Mouse (Mus musculus) cerebellum, adult 2 months (tissue): ENCODE data around the gene Tmem186. TPM values are rescaled to one million over a fixed set of nuclear protein-coding genes. Genes with fewer than 3 reads are reported as not detected.

Experiments
- DNase-seq, 2 experiments: peaks; one replicate each; pipeline ENCODE4 v3.0.0; 2021
- H3K27ac ChIP-seq: fragments of 200-500 bp; 2 replicates; pipeline ENCODE4 v1.5.1; 2012; ENCODE audit warnings: low read length, control low read depth, inconsistent platforms; ENCODE audit not compliant: insufficient read depth
- H3K27me3 ChIP-seq: fragments of 200-500 bp; 2 replicates; pipeline ENCODE4 v1.6.1; 2012; ENCODE audit warnings: inconsistent platforms, mild to moderate bottlenecking, low read length, moderate library complexity; ENCODE audit not compliant: control insufficient read depth, insufficient read depth
- H3K4me1 ChIP-seq: fragments of 200-500 bp; 2 replicates; pipeline ENCODE4 v1.6.1; 2011; ENCODE audit warnings: low read length; ENCODE audit not compliant: control insufficient read depth, insufficient read depth
- H3K4me3 ChIP-seq: fragments of 200-500 bp; replicated peaks from 2 replicates; pipeline ENCODE3; 2011; ENCODE audit warnings: mild to moderate bottlenecking, low read depth, low read length, control low read depth; ENCODE audit not compliant: insufficient read depth
- CTCF ChIP-seq: fragments of 200-500 bp; IDR thresholded peaks from 2 replicates; pipeline ENCODE4 v1.5.1; 2011; ENCODE audit warnings: low read depth, mild to moderate bottlenecking, control low read depth, low read length, moderate library complexity, borderline replicate concordance; ENCODE audit not compliant: insufficient read depth
- POLR2A ChIP-seq: fragments of 200-500 bp; IDR thresholded peaks from 2 replicates; pipeline ENCODE4 v1.6.1; 2011; ENCODE audit warnings: low read length, control low read depth, borderline replicate concordance; ENCODE audit not compliant: insufficient read depth
- WGBS: fragments of 180-500 bp; shearing (Covaris S2); methylation state at CpG from one replicate; pipeline ENCODE4 v1.1.7; 2018; 5-methylcytosine and 5-hydroxymethylcytosine counted together
- polyA plus RNA-seq: library from polyadenylated mRNA; depleted of rRNA; stranded (reverse); fragments of >200 nt; gene quantifications from 2 replicates; pipeline ENCODE4 v1.2.3, GENCODE M21; 2012

Gene Tmem186
- polyA plus RNA-seq, 1 experiment = 19.0 TPM

DNA sequence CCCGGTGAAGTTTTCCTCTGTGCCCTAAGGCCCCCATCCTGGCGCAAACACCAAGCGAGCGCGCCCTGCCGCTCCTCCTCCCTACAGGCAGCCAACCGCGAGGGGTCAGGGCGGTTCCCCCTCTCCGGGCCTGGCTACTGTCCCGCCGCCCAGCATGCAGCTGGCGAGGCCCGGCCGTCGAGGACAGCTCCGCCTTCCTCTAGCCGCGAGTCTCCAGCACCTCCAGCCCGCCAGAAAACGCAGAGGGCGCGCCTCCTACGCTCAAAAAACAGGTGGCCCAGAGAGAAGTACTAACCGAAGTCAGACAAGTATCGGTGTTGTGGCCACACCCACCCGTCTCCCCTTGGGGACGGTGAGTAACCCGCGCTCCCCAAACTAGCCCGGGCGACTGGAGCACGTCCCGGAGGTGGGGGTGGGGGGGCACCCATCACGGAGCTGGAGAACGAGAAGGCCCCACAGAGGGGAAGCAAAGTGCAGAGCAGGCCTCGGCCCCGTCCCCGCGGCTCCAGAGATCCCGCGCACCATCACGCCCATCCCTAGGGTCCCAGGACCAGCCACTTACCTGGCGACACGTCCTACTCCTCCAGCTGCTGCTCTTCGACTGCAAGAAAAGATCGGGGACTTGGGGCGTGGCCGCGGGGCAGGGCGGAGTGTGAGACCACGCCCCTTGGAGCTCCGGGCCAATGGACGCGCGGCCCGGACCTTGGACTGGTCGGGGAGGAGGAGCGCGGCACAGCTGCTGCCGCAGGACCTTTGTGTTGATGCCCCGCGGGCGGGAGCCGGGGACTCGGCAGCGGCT lies 34.2 kb upstream of the Tmem186 start, which contains the start of gene Carhsp1:
Gene Carhsp1 (minus strand): TSS at position 605 of the 799 bp plus-strand sequence.
- TF ChIP-seq CTCF (no peak), POLR2A (no peak)

DNA sequence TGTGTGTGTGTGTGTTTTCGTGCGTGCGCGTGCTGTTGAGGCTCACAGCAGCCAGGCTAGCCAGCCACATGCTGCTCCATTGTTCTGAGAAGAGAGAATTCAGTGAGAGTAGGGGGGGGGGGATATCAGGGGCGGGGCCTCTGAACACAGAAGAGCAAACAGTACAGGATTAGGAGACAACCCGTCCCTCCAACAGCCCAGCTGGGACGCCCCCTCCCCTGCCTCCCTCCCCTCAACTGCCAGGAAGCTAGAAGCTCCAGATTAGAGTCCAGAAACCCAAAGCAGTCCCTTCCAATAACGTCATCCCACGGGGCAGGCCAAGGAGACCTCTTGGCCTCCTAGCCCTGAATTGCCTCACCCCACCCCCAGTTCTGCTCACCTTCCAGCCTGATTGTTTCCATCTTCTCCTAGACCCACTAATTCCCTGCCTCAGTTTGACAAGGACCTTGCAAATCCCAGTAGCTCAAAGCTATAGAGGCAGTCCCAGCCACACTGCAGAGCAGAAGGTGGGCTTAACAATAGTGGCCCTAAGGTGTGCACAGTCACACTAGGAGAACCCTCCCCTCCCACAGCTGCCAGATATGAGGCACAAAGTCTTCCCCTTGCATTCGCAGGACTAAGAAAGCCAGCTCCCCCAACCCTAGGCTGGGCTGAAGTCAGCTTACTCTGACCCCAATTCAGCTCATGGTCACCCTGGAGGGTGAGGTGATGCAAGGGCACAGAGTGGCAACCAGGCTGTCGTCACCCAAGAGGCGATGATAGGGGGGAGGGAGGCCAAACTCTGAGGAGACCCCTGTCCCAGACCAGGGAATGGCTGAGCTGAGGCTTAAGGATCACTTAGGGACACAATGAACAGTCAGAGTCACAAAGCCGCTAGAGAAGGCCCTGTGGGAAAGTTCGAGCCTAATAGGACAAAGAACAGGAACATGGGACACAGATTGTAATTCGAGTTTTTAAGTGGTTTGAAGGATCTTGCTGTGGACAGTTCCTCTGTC lies 32.8 kb upstream of the Tmem186 start:
- Histone ChIP-seq H3K4me3 (no peak overlapping the region), H3K27ac (peak overlapping the region; percentile 49; the same call in 1 of the 2 replicates), H3K4me1 (no peaks in the 10 kb centered on the region; the same call in 1 of the 2 replicates), H3K27me3 (no peaks in the 10 kb centered on the region)
- 19% methylated on average over 15 of the region's 15 CpGs for WGBS
- TF ChIP-seq CTCF (no peak), POLR2A (no peak)
- DNase-seq = no peak

More for the DNA sequence above, 34.2 kb upstream of the Tmem186 start, which contains the start of gene Carhsp1:
- H3K27ac ChIP-seq = peak within 1 kb of the TSS; percentile 23; the same call in 1 of the 2 replicates
- no peaks in the 10 kb centered on the region for H3K27me3 ChIP-seq
- H3K4me1 ChIP-seq = no peaks in the 10 kb centered on the region; the same call in 1 of the 2 replicates
- peak within 1 kb of the TSS; percentile 54 for H3K4me3 ChIP-seq
- under 1% methylated on average over 67 of the region's 67 CpGs for WGBS
- peak; percentile 67 to 76 for DNase-seq

DNA sequence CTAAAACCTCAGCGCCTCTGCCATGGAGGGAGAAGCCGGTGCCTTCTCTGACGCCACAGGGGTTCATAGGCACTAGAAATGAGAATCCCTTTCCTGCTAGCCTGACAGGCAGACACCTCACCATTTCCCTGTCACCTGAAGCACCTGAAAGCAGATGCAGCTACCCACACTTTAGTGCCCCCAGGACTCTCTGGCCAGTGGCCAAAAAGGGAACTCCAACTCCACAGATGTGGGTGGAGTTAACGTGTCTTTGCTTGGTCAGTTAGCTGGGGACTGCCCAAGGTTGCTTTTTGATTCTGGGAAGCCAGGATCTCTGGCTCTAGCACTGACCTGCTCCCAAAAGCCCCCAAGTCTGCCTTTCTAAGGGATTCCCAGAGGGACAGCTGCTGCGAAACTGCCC lies 31.9 kb upstream of the Tmem186 start:
- 58% methylated on average over 5 of the region's 5 CpGs for WGBS

DNA sequence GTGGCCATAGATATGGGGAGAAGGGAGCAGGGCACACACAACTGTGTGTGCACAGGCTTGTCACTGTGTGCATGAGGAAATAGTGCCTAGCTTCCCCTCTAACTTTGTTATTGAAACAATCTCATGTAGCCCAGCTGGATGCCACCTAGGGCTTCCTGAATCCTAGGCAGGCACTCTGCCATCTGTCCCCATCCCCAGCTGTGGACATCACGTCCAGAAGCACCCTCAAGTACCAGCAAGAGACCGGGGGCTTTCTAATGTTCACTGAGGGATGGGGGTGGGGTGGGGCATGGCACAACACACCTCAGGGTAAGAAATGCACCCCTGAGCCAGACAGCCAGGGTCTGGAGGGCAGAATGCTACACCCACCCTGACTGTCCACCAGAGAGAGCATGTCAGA lies 30.9 kb upstream of the Tmem186 start:
- TF ChIP-seq CTCF = no peak
- TF ChIP-seq POLR2A = no peak
- DNase-seq = no peak
- Histone ChIP-seq H3K27ac (no peak overlapping the region), H3K4me3 (no peak overlapping the region), H3K4me1 (no peaks in the 10 kb centered on the region), H3K27me3 (no peaks in the 10 kb centered on the region)
- 28% methylated on average over 2 of the region's 2 CpGs for WGBS

More for the DNA sequence above, 31.9 kb upstream of the Tmem186 start:
- Histone ChIP-seq H3K27ac (no peak overlapping the region; the same call in 1 of the 2 replicates), H3K4me1 (no peaks in the 10 kb centered on the region; the same call in 1 of the 2 replicates), H3K27me3 (no peaks in the 10 kb centered on the region), H3K4me3 (no peak overlapping the region)
- no peak for TF ChIP-seq POLR2A
- no peak for TF ChIP-seq CTCF
- no peak for DNase-seq

DNA sequence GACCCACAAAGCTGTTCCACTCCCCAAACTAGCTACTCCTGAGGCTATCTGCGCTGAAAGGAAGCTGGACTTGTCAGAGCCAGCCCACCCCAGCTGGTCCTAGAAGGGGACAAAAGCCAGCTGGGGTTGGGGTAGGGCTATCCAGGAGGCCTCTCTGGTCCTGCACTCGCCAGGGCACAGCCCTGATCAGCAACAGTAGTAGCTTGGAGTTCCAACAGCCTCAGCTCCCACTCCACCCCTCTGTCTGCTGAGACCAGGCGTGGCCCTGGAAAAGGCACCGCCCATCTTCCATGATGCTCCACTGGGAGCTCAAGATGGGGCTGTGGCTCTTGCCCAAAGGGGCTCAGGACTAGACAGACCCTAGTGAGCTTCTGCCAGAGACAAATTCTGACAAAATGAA lies 30.3 kb upstream of the Tmem186 start:
- H3K4me3 ChIP-seq = no peak overlapping the region
- no peak for DNase-seq
- no peaks in the 10 kb centered on the region for H3K27me3 ChIP-seq
- no peak overlapping the region for H3K27ac ChIP-seq
- 42% methylated on average over 4 of the region's 4 CpGs for WGBS
- H3K4me1 ChIP-seq = no peaks in the 10 kb centered on the region
- TF ChIP-seq CTCF = no peak
- no peak for TF ChIP-seq POLR2A

DNA sequence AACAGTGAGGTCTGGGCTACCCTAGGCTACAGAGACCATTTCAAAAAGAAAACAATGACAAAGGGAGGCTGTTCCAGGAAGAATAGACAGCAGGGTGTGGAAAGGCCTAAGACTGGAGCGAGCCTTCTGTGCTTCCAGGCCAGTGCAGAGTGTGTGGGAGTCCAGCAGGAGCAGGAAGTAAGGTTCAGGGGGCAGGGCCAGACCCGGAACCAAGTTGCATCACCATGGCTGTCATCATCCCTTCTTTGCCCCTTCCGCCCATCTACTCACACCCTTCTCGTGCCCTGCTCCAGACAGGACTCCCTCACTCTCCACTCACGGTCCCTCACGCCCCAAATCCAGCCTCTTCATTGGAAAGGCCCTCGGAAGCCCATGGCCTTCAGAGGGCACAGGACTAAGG lies 29.7 kb upstream of the Tmem186 start:
- no peak overlapping the region for H3K4me3 ChIP-seq
- H3K27ac ChIP-seq = no peak overlapping the region
- H3K4me1 ChIP-seq = no peaks in the 10 kb centered on the region
- 74% methylated on average over 7 of the region's 7 CpGs for WGBS
- no peak for TF ChIP-seq CTCF
- TF ChIP-seq POLR2A = no peak
- no peaks in the 10 kb centered on the region for H3K27me3 ChIP-seq
- DNase-seq = no peak

DNA sequence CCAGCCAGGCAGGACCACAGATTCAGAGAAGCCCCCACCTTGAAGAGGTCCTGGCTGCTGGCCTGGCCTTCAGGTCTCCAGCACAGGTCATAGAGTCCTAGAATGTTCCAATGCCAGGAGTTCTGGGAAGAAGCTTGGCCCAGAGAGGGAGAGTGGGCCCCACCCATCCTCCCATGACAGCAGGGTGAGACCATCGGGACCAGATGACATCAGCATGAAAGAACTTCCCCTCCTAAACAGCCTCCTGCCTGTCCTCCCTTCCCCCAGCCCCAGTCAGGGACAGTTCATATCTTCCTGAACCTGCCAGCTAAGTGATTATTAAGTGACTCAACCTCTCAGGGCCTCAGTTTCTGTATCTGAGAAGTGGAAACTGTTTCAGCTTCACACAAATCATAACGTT lies 28.9 kb upstream of the Tmem186 start:
- H3K27ac ChIP-seq = no peak overlapping the region
- TF ChIP-seq CTCF = no peak
- no peak for TF ChIP-seq POLR2A
- DNase-seq = no peak
- H3K4me1 ChIP-seq = no peaks in the 10 kb centered on the region
- no peak overlapping the region for H3K4me3 ChIP-seq
- 48% methylated on average over 2 of the region's 2 CpGs for WGBS
- H3K27me3 ChIP-seq = no peaks in the 10 kb centered on the region
